Mouse (Mus musculus) CD4-positive, CD25-positive, alpha-beta regulatory T cell, adult 9 weeks (primary cell): ENCODE measurements around the gene Coa7. TPM values are rescaled to one million over a fixed set of nuclear protein-coding genes. Genes with fewer than 3 reads are reported as not detected.

ENCODE experiments used
- polyA plus RNA-seq: library from polyadenylated mRNA; unstranded; fragments of 100-300 nt; shearing (Covaris generic); gene quantifications from one replicate; pipeline ENCODE4 v1.2.1, GENCODE M21; 2017

Gene Coa7
- 27.3 TPM for polyA plus RNA-seq

DNA sequence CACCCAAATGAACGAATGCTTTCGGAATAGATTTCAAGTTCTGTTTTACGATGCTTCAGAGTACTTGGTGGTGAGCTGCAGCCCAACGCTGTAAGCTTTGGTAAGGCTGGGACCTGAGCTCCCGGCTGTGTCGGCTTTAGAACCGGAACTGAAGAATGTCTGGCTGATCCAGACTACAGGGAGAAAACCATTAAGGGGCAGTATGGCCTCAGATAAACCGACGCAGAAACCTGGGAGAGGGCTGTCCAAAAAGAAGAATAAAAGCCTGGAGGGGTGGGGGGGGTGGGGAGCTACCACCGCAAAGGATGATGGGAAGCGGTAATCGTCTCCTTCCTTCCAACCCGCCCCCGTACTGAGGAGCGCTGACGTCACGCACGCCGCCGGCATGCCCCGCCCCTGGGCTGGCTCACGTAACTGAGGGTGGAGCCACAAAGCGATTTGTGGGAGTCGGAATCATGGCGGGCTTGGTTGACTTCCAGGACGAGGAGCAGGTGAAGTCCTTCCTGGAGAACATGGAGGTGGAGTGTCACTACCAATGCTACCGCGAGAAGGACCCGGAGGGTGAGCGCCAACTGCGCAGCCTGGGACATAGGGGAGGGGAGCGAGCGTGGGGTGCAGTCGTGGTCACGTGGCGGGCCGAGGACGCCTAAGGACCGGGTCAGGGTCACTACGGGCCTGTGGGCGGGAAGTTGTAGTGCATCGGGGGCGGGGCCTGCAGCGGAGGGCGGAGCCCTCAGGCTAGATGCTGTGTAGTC is at the start of gene Coa7:
TSS of gene Coa7 (plus strand) at position 411 of the 755 bp plus-strand sequence.

DNA sequence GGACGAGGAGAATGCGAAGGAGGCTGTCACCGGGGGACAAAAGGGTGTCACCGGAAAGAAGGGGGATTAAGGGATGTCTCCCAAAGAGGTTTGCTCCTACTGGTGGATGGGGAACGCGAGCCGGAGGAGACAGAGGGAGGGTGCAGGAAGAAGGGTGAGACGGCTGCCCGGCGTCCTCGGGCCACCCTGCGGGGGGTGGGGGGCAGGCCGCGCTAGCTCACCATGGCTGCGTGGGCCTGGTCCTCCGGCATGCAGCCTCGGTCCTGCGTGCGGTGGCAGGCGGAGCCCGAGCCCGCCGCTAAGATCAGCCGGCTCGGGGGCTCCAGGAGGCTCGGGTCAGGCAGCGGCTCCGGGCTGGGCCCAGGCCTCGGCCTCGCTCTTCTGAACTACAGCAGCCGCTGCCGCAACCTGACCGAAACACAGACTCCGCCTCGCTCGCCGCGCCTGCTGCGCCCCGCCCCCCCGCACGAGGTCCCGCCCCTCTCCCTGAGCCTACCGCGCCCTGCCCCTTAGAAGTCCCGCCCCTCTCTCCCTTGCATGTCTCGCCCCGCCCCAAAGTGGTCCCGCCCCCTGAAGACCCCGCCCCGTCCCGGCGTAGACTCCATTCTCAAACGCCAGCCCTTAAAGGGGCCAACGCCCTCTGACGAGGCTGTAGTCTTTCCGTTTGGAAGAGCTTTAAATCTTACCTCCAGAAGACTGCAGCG is 27.1 kb upstream of the Coa7 start, which contains the start of gene Zyg11b:
TSS of gene Zyg11b (minus strand) at position 427 of the 704 bp plus-strand sequence.

DNA sequence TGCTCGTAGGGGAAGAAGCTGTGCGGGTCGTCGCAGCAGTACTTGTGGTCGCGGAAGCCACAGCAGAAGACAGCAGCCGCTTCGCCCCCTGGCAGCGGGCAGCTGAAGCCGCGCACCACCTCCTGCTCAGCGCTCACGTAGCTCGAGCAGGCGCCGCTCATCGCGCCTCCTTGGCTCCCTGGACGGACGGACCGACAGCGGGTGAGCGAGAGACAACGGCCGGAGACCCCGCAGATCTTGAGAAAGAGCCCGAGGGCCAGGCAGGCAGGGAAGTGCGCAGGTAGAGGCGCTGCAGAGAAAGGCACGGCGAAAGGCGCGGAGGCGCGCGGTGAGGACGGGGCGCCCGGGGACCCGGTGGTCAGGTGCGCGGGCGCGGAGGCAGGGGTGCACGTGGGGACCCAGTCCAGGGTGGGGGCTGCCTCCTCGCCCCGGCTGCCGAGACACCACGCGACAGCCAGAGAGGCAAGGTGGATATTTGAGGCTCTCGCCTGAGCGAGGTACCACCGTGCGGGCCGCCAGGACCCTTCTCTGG is 55.3 kb downstream of the Coa7 start, which contains the start of gene Shisal2a:
TSS of gene Shisal2a (minus strand) at position 167 of the 532 bp plus-strand sequence.

Other genes with a start within 250 kb of the Coa7 start
- not detected for gene Podn, start 231.7 kb upstream of the Coa7 start, polyA plus RNA-seq
- 356 TPM for gene Scp2, start 183.1 kb upstream of the Coa7 start, polyA plus RNA-seq
- 1.8 TPM for gene Echdc2, start 162.7 kb upstream of the Coa7 start, polyA plus RNA-seq
- gene Zyg11a, start 110.1 kb upstream of the Coa7 start, polyA plus RNA-seq, result not detected
- gene Zyg11b, start 27.0 kb upstream of the Coa7 start, polyA plus RNA-seq, result 16.9 TPM
- gene Shisal2a, start 55.2 kb downstream of the Coa7 start, polyA plus RNA-seq, result not detected
- gene Gpx7, start 78.8 kb downstream of the Coa7 start, polyA plus RNA-seq, result 4.5 TPM
- gene Tut4, start 131.3 kb downstream of the Coa7 start, polyA plus RNA-seq, result 40.5 TPM